Mouse (Mus musculus) bone marrow, adult 2 months (tissue): ENCODE data around the gene Cgnl1. TPM values are rescaled to one million over a fixed set of nuclear protein-coding genes. Genes with fewer than 3 reads are reported as not detected.

ENCODE experiments used
- H3K27ac ChIP-seq: fragments of 200-500 bp; 2 replicates; pipeline ENCODE4 v1.5.1; 2012; ENCODE audit warnings: low read depth, mild to moderate bottlenecking, control low read depth, inconsistent platforms, low read length; ENCODE audit not compliant: control insufficient read depth, poor library complexity, insufficient read depth
- H3K4me1 ChIP-seq: fragments of 200-500 bp; 2 replicates; pipeline ENCODE4 v1.6.1; 2011; ENCODE audit warnings: low read length; ENCODE audit not compliant: control insufficient read depth, insufficient read depth
- H3K4me3 ChIP-seq: fragments of 200-500 bp; replicated peaks from 2 replicates; pipeline ENCODE3; 2011; ENCODE audit warnings: mild to moderate bottlenecking, low read depth, low read length, control low read depth; ENCODE audit not compliant: control insufficient read depth
- CTCF ChIP-seq: fragments of 200-500 bp; IDR thresholded peaks from 2 replicates; pipeline ENCODE4 v1.5.1; 2011; ENCODE audit warnings: low read length, control low read depth; ENCODE audit not compliant: control insufficient read depth, insufficient read depth
- POLR2A ChIP-seq: fragments of 200-500 bp; IDR thresholded peaks from 2 replicates; pipeline ENCODE4 v1.6.1; 2011; ENCODE audit warnings: low read depth, mild to moderate bottlenecking, control low read depth, low read length, borderline replicate concordance; ENCODE audit not compliant: control insufficient read depth
- WGBS: fragments of 180-500 bp; shearing (Covaris S2); methylation state at CpG from one replicate; pipeline ENCODE4 v1.1.7; 2018; 5-methylcytosine and 5-hydroxymethylcytosine counted together
- polyA plus RNA-seq: library from polyadenylated mRNA; stranded (reverse); fragments of >200 nt; gene quantifications from 2 replicates; pipeline ENCODE4 v1.2.4, GENCODE M21; 2011; ENCODE audit warnings: low replicate concordance; ENCODE audit not compliant: missing spikeins, insufficient read depth, insufficient read length

The Cgnl1 gene
- polyA plus RNA-seq, 1 experiment, result 2.4 TPM

DNA sequence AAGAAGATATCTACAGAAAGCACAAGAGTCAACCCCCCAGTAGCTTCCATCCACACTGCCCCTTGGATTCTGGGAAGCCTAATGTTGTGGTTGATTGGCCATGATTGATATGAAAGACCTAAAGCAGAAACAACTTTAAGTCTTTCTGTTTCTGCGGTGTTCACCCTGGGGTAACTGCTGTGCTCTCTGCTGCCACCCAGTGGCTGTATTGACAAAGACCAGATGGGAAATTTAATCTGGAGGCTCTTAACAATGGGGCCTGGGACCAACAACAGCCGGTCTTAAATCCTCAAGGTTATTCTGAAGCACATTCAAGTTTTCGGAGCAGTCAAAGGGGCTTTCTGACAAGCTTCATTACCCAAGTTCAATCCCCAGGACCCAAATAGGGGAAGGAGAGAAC, 155.2 kb downstream of the Cgnl1 start:
- H3K4me1 ChIP-seq, result no peaks in the 10 kb centered on the region
- H3K27ac ChIP-seq, result no peak overlapping the region
- no peak overlapping the region for H3K4me3 ChIP-seq
- TF ChIP-seq CTCF (peak; percentile 84), POLR2A (no peak)
- 9% methylated on average over 3 of the region's 3 CpGs for WGBS

- 19% methylated on average over 2 of the region's 2 CpGs for WGBS
- no peak for TF ChIP-seq POLR2A
- TF ChIP-seq CTCF, result peak; percentile 76
- Histone ChIP-seq H3K4me3 (no peak overlapping the region), H3K4me1 (no peaks in the 10 kb centered on the region), H3K27ac (no peak overlapping the region)
Observed at GRCm38 (mm10) chr9:71614643-71615042, 156.8 kb downstream of the Cgnl1 start.

GRCm38 (mm10) chr9:71612981-71613380, 158.4 kb downstream of the Cgnl1 start:
- no peak overlapping the region for H3K4me3 ChIP-seq
- no peaks in the 10 kb centered on the region for H3K4me1 ChIP-seq
- TF ChIP-seq POLR2A (no peak), CTCF (peak; percentile 66)
- 80% methylated on average over 6 of the region's 6 CpGs for WGBS
- no peak overlapping the region for H3K27ac ChIP-seq

DNA sequence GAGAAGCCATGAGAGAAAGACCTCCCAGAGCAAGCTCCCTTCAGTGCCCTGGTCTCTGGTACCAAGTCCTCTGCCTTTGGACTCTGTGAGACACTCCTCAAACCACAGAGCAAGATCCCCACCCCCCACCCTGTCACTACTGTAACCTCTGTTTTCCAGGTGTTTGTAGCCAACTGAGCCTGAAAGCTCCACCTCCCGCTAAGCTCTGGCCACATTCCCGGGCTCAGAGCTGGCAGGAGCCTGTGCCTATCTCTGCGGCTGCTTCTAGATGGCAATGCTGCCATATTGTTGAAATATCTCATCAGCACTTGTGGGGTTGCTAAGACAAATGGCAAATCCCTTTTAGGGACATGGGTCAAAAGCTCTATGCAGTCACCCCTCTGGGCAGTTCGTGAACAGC, 159.5 kb downstream of the Cgnl1 start:
- H3K4me3 ChIP-seq, result no peak overlapping the region
- TF ChIP-seq POLR2A (no peak), CTCF (no peak)
- 88% methylated on average over 4 of the region's 4 CpGs for WGBS
- H3K4me1 ChIP-seq, result no peaks in the 10 kb centered on the region
- no peak overlapping the region for H3K27ac ChIP-seq

DNA sequence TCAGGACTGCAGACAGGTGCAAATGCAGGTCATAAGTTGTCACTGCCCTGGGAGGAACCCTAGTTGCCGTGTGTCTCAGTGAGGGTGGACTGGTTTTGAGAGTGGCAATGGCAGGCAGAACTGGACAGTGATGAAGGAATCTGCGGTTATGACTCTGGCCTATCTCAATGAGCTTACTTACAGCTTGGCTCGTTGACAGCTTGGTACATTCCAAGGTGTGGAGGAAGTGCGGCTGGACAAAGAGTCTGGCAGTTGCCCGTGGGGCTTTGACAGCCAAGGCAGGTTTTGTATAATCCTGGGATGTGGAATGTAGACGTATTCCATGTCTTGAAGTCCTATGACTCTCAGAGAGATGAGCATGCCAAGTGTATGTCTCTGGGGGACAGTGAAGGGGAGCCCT, 162.4 kb downstream of the Cgnl1 start:
- Histone ChIP-seq H3K4me3 (no peak overlapping the region), H3K4me1 (no peaks in the 10 kb centered on the region; the same call in 1 of the 2 replicates), H3K27ac (no peak overlapping the region)
- TF ChIP-seq POLR2A (no peak), CTCF (no peak)
- WGBS, result 81% methylated on average over 6 of the region's 6 CpGs

DNA sequence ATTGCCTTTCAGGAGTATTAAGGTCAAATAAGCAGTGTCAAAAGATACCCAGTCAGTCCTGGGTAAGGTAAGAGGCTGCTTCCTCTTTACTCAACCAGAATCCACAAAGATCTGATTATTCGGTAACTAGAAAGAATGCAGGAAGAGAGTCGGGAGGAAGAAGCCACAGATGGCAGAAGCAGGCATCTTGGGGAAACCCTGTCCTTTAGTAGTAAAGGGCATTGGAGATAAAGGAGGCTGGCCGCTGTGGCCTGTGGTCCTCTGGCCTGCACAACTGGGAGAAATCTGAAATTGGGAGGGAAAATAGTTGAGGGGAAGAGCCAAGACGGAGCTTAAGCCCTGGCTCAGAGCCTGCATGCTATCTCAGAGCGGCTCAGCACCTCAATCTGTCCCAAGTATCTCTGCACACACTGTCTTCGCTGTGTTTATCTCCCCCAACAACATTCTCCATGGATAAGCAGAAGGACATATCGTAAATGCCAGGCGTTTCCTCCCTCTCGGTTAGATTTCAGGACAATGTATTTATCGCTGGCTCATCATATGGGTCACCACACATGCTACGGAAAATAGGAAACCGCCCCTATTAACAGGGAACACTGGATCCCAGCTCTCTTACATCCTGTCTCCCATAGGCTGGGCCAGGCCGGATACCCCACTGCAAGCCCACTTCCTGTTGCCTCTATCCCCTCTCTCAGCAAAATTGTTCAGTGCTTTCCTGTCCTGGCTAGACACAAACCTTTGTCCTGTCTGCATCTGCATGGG, 164.9 kb downstream of the Cgnl1 start:
- WGBS, result 6% methylated on average over 13 of the region's 13 CpGs
- TF ChIP-seq POLR2A, result no peak
- TF ChIP-seq CTCF, result no peak
- H3K27ac ChIP-seq, result no peak overlapping the region

GRCm38 (mm10) chr9:71604914-71605635, 166.3 kb downstream of the Cgnl1 start:
- WGBS, result 57% methylated on average over 6 of the region's 6 CpGs
- Histone ChIP-seq H3K27ac (no peak overlapping the region), H3K4me1 (no peaks in the 10 kb centered on the region; the same call in none of the 2 replicates), H3K4me3 (no peak overlapping the region)
- no peak for TF ChIP-seq CTCF
- TF ChIP-seq POLR2A, result no peak

More for the DNA sequence above, 164.9 kb downstream of the Cgnl1 start:
- Histone ChIP-seq H3K4me1 (no peaks in the 10 kb centered on the region; the same call in none of the 2 replicates), H3K4me3 (no peak overlapping the region)

DNA sequence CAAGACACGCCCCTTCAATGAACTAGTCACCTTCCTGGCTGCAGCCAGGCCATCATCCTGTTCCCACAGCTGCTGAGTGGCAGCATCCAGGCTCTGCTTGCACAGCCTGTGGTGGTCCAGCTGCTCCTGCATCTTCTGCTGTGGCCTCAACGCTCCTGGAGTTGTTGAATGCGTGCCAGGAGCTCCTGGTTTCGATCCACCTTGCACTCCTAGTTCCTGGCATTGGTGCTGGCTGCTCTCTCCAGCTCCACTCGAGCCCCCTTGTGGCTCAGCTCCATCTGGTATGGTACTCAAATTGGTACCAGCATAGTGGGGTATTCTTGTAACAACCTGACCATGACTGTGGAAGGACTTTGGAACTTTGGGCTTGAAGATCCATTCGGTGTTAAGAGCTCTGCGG, 171.5 kb downstream of the Cgnl1 start:
- WGBS, result 72% methylated on average over 7 of the region's 7 CpGs

More for the DNA sequence above, 171.5 kb downstream of the Cgnl1 start:
- Histone ChIP-seq H3K4me1 (no peaks in the 10 kb centered on the region; the same call in 1 of the 2 replicates), H3K27ac (no peak overlapping the region), H3K4me3 (no peak overlapping the region)
- TF ChIP-seq CTCF (no peak), POLR2A (no peak)
